Mouse (Mus musculus) lung, adult 2 months (tissue): Measurements from ENCODE around the gene Gm20503.

Source experiments
- CTCF ChIP-seq: fragments of 200-500 bp; IDR thresholded peaks from 2 replicates; pipeline ENCODE4 v1.5.1; 2011; ENCODE audit warnings: mild to moderate bottlenecking, low read length, control low read depth; ENCODE audit not compliant: insufficient read depth
- POLR2A ChIP-seq: fragments of 200-500 bp; IDR thresholded peaks from 2 replicates; pipeline ENCODE4 v1.6.1; 2011; ENCODE audit warnings: low read depth, mild to moderate bottlenecking, control low read depth, low read length, borderline replicate concordance; ENCODE audit errors: extremely low read depth

- TF ChIP-seq CTCF: no peak
- TF ChIP-seq POLR2A: no peak
Observed at GRCm38 (mm10) chr4:58963271-58963670, 39.7 kb upstream of the Gm20503 start.
